Mouse (Mus musculus): ENCODE data around the gene Capn9. TPM values are rescaled to one million over a fixed set of nuclear protein-coding genes. Genes with fewer than 3 reads are reported as not detected.

Gene Capn9
- polyA plus RNA-seq, 1 experiment from 2014 or later: 0.19 TPM

GRCm38 (mm10) chr8:124546371-124546770 is 29.5 kb upstream of the Capn9 start:
- Histone ChIP-seq H3K4me3 (ENCODE audit: low read length) (no peak overlapping the region), H3K36me3 (ENCODE audit: control insufficient read depth, insufficient read depth, low read length) (peaks cover 56% of the 10 kb centered on the region), H3K27me3 (ENCODE audit: control insufficient read depth, insufficient read depth, low read depth, low read length) (no peaks in the 10 kb centered on the region), H3K4me1 (replicated peaks; ENCODE audit: control insufficient read depth, insufficient read depth, low read length) (no peaks in the 10 kb centered on the region), H3K4me2 (ENCODE audit: low read depth, low read length) (no peak overlapping the region), H3K9me3 (ENCODE audit: control insufficient read depth, low read length) (no peaks in the 10 kb centered on the region), H3K27ac (ENCODE audit: low read length) (no peak overlapping the region), H3K9ac (ENCODE audit: low read length) (no peak overlapping the region)
- 77% methylated on average over 6 of the region's 6 CpGs for WGBS
- no peak for ATAC-seq (ENCODE audit: low read depth)

DNA sequence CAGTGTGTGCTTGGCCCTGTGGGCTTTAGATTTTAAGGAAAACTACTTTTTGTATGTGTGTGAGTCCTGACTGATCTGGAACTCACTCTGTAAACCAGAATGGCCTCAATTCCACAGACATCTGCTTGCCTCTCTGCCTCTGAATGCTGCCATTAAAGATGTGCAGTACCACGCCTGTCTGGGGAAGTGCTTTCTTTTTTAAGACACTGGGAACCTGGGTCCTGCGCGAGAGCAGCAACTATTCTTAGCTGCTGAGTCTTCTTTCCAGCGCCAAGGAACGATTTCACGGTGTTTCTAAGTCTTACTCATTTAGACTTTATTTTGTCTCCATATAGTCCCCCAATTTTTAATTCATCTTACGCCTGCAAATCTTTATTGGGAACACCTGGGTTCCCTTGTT is 29.1 kb upstream of the Capn9 start:
- Histone ChIP-seq H3K27me3 (ENCODE audit: control insufficient read depth, insufficient read depth, low read depth, low read length) (no peaks in the 10 kb centered on the region), H3K9ac (ENCODE audit: low read length) (no peak overlapping the region), H3K9me3 (ENCODE audit: control insufficient read depth, low read length) (no peaks in the 10 kb centered on the region), H3K27ac (ENCODE audit: low read length) (no peak overlapping the region), H3K4me1 (replicated peaks; ENCODE audit: control insufficient read depth, insufficient read depth, low read length) (no peaks in the 10 kb centered on the region), H3K4me2 (ENCODE audit: low read depth, low read length) (no peak overlapping the region), H3K36me3 (ENCODE audit: control insufficient read depth, insufficient read depth, low read length) (peaks cover 54% of the 10 kb centered on the region), H3K4me3 (ENCODE audit: low read length) (no peak overlapping the region)
- no peak for ATAC-seq (ENCODE audit: low read depth)
- 89% methylated on average over 7 of the region's 7 CpGs for WGBS

- no peak overlapping the region for H3K9ac ChIP-seq (ENCODE audit: low read length)
- ATAC-seq (ENCODE audit: low read depth): no peak
- 45% methylated on average over 11 of the region's 11 CpGs for WGBS
- no peak overlapping the region for H3K4me3 ChIP-seq (ENCODE audit: low read length)
- H3K4me2 ChIP-seq (ENCODE audit: low read depth, low read length): no peak overlapping the region
- no peaks in the 10 kb centered on the region for H3K4me1 ChIP-seq (replicated peaks; ENCODE audit: control insufficient read depth, insufficient read depth, low read length)
- no peak overlapping the region for H3K27ac ChIP-seq (ENCODE audit: low read length)
- no peaks in the 10 kb centered on the region for H3K27me3 ChIP-seq (ENCODE audit: control insufficient read depth, insufficient read depth, low read depth, low read length)
- no peaks in the 10 kb centered on the region for H3K9me3 ChIP-seq (ENCODE audit: control insufficient read depth, low read length)
- H3K36me3 ChIP-seq (ENCODE audit: control insufficient read depth, insufficient read depth, low read length): peaks cover 50% of the 10 kb centered on the region
Measured at GRCm38 (mm10) chr8:124547269-124547668, 28.6 kb upstream of the Capn9 start.

DNA sequence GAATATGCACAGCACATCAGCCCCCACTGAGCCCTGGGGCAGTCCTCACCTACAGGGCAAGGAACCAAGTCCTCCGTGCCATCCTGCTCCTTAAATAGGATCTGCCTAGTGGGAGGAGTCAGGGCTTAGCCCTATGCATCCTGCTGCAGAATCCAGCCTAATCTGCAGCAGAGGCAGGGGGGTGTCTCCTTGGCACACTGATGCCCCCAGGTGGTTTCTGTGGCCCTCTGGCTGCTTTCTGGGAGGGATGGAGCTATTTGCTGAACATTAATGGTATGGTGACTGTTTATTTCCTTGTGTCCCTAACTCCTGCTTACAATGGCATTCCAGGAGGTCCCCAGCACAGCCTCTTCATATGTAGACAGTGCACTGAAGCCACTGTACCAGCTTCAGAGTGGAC is 27.7 kb upstream of the Capn9 start:
- no peak for ATAC-seq (ENCODE audit: low read depth)
- 71% methylated on average over 1 of the region's 1 CpGs for WGBS
- Histone ChIP-seq H3K4me3 (ENCODE audit: low read length) (no peak overlapping the region), H3K27me3 (ENCODE audit: control insufficient read depth, insufficient read depth, low read depth, low read length) (no peaks in the 10 kb centered on the region), H3K27ac (ENCODE audit: low read length) (no peak overlapping the region), H3K9me3 (ENCODE audit: control insufficient read depth, low read length) (no peaks in the 10 kb centered on the region), H3K4me1 (replicated peaks; ENCODE audit: control insufficient read depth, insufficient read depth, low read length) (no peaks in the 10 kb centered on the region), H3K4me2 (ENCODE audit: low read depth, low read length) (no peak overlapping the region), H3K9ac (ENCODE audit: low read length) (no peak overlapping the region), H3K36me3 (ENCODE audit: control insufficient read depth, insufficient read depth, low read length) (peaks cover 44% of the 10 kb centered on the region)

- Histone ChIP-seq H3K27ac (ENCODE audit: low read length) (no peak overlapping the region), H3K4me3 (ENCODE audit: low read length) (no peak overlapping the region), H3K4me2 (ENCODE audit: low read depth, low read length) (no peak overlapping the region), H3K9ac (ENCODE audit: low read length) (no peak overlapping the region), H3K4me1 (replicated peaks; ENCODE audit: control insufficient read depth, insufficient read depth, low read length) (peaks cover 6% of the 10 kb centered on the region; the same call in 1 of the 2 replicates), H3K36me3 (ENCODE audit: control insufficient read depth, insufficient read depth, low read length) (peaks cover 24% of the 10 kb centered on the region), H3K9me3 (ENCODE audit: control insufficient read depth, low read length) (no peaks in the 10 kb centered on the region), H3K27me3 (ENCODE audit: control insufficient read depth, insufficient read depth, low read depth, low read length) (no peaks in the 10 kb centered on the region)
- 92% methylated on average over 15 of the region's 15 CpGs for WGBS
- no peak for ATAC-seq (ENCODE audit: low read depth)
Measured at GRCm38 (mm10) chr8:124551011-124551661, 24.8 kb upstream of the Capn9 start.

DNA sequence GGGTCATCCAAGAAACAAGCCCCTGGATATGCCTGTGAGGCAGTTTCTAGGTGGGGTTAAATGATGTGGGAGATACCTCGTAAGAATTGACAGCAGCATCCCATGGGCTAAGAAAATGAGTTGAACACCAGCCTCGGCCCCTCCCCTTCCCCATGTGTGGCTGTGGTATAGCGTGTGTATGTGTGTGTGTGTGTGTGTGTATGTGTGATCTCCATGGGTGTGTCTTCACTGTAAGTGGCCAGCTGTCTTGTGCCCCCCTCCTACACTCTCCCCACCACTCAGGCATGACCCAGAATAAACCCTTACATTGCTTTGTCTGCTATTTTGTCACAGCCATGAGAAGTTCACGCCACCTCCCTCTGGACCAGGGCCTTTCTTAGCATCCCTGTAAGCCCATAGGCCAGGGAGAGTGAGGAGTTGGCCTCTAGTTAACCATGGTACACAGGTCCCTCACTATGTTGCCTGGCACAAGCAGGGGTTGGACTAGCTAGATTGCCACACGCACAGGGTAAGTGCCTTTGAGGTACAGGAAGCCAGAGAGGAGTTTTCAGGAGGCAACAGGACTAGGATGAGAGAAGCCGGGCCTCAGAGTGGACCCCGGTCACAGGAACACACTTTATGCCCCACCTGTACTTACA is 20.7 kb upstream of the Capn9 start:
- WGBS: 76% methylated on average over 7 of the region's 7 CpGs
- ATAC-seq (ENCODE audit: low read depth): 0 out of 2 replicates have a peak, but pooled peaks have one; percentile 15

GRCm38 (mm10) chr8:124556164-124556563 is 19.7 kb upstream of the Capn9 start:
- 54% methylated on average over 7 of the region's 7 CpGs for WGBS
- Histone ChIP-seq H3K4me1 (replicated peaks; ENCODE audit: control insufficient read depth, insufficient read depth, low read length) (peaks cover 22% of the 10 kb centered on the region), H3K27ac (ENCODE audit: low read length) (peak overlapping the region; percentile 82), H3K4me3 (ENCODE audit: low read length) (no peak overlapping the region), H3K27me3 (ENCODE audit: control insufficient read depth, insufficient read depth, low read depth, low read length) (no peaks in the 10 kb centered on the region), H3K9ac (ENCODE audit: low read length) (no peak overlapping the region), H3K9me3 (ENCODE audit: control insufficient read depth, low read length) (no peaks in the 10 kb centered on the region), H3K4me2 (ENCODE audit: low read depth, low read length) (no peak overlapping the region), H3K36me3 (ENCODE audit: control insufficient read depth, insufficient read depth, low read length) (peaks cover 2% of the 10 kb centered on the region)
- ATAC-seq (ENCODE audit: low read depth): peak; percentile 84

More for the DNA sequence above, 20.7 kb upstream of the Capn9 start:
- no peaks in the 10 kb centered on the region for H3K9me3 ChIP-seq (ENCODE audit: control insufficient read depth, low read length)
- H3K9ac ChIP-seq (ENCODE audit: low read length): peak overlapping the region; percentile 39; the same call in 1 of the 2 replicates
- H3K4me3 ChIP-seq (ENCODE audit: low read length): no peak overlapping the region
- no peak overlapping the region for H3K4me2 ChIP-seq (ENCODE audit: low read depth, low read length)
- H3K4me1 ChIP-seq (replicated peaks; ENCODE audit: control insufficient read depth, insufficient read depth, low read length): peaks cover 22% of the 10 kb centered on the region
- H3K36me3 ChIP-seq (ENCODE audit: control insufficient read depth, insufficient read depth, low read length): peaks cover 10% of the 10 kb centered on the region
- peak overlapping the region; percentile 82 for H3K27ac ChIP-seq (ENCODE audit: low read length)
- H3K27me3 ChIP-seq (ENCODE audit: control insufficient read depth, insufficient read depth, low read depth, low read length): no peaks in the 10 kb centered on the region

DNA sequence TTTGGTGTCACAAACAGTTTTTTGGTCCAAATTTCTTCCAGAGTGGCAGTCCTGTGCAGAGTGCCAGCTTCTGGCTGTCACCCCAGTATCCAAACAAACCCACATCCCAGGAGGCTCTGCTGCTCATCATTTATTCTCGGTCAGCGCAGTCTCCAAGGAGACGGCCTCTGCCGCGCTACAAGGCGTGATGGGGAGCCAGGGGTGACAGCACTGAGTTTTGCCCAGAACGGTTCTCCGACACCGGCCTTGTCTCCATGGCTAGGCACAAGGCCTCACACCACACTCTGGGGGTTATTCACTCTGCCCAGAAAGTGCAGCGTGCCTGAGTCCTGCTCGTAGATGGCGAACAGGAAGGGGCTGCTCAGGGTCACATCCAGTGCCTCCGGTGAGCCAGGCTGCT is 19.3 kb upstream of the Capn9 start:
- no peak overlapping the region for H3K4me3 ChIP-seq (ENCODE audit: low read length)
- no peaks in the 10 kb centered on the region for H3K9me3 ChIP-seq (ENCODE audit: control insufficient read depth, low read length)
- H3K4me1 ChIP-seq (replicated peaks; ENCODE audit: control insufficient read depth, insufficient read depth, low read length): peaks cover 22% of the 10 kb centered on the region
- ATAC-seq (ENCODE audit: low read depth): peak; percentile 19; the same call in 1 of the 2 replicates
- H3K4me2 ChIP-seq (ENCODE audit: low read depth, low read length): no peak overlapping the region
- no peaks in the 10 kb centered on the region for H3K27me3 ChIP-seq (ENCODE audit: control insufficient read depth, insufficient read depth, low read depth, low read length)
- peak overlapping the region; percentile 82 for H3K27ac ChIP-seq (ENCODE audit: low read length)
- H3K9ac ChIP-seq (ENCODE audit: low read length): no peak overlapping the region
- H3K36me3 ChIP-seq (ENCODE audit: control insufficient read depth, insufficient read depth, low read length): no peaks in the 10 kb centered on the region; the same call in none of the 2 replicates
- 45% methylated on average over 13 of the region's 13 CpGs for WGBS

DNA sequence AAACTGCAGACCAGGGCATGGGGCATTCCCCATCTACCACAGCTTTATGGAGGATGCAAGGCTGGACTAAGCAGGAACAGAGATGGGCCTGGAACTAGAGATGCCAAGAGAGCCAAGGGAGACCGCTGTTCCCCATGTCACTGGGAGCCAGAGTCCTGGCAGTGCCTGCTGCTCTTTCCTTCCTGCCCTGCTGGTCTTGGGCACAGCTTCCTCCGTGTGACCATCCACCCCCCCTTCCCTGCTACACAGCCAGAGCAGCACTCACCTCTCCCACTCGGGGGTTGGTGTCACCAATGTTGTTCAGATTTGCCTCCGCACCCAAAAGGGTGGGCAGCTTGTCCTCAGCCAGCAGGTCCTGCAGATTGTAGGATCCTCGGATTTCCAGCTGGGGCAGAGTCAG is 18.4 kb upstream of the Capn9 start:
- H3K27me3 ChIP-seq (ENCODE audit: control insufficient read depth, insufficient read depth, low read depth, low read length): no peaks in the 10 kb centered on the region
- H3K4me2 ChIP-seq (ENCODE audit: low read depth, low read length): no peak overlapping the region
- no peak overlapping the region for H3K9ac ChIP-seq (ENCODE audit: low read length)
- 55% methylated on average over 5 of the region's 5 CpGs for WGBS
- no peak overlapping the region for H3K4me3 ChIP-seq (ENCODE audit: low read length)
- no peak for ATAC-seq (ENCODE audit: low read depth)
- H3K36me3 ChIP-seq (ENCODE audit: control insufficient read depth, insufficient read depth, low read length): no peaks in the 10 kb centered on the region; the same call in 1 of the 2 replicates
- H3K9me3 ChIP-seq (ENCODE audit: control insufficient read depth, low read length): no peaks in the 10 kb centered on the region
- H3K4me1 ChIP-seq (replicated peaks; ENCODE audit: control insufficient read depth, insufficient read depth, low read length): peaks cover 22% of the 10 kb centered on the region
- H3K27ac ChIP-seq (ENCODE audit: low read length): peak overlapping the region; percentile 82; the same call in 1 of the 2 replicates

Measured in lung, embryonic 16.5 days (tissue).